Mouse (Mus musculus) limb, embryonic 15.5 days (tissue): ENCODE measurements around the gene Cd34. TPM values are rescaled to one million over a fixed set of nuclear protein-coding genes. Genes with fewer than 3 reads are reported as not detected.

Experiments used
- ATAC-seq: fragments of 200-750 bp; cut with Nextera tagmentation; 2 replicates; pipeline ENCODE4 v1.8.0; 2017; ENCODE audit warnings: low read depth, moderate TSS enrichment; ENCODE audit not compliant: insufficient number of reproducible peaks, low FRiP score, low TSS enrichment
- H3K27ac ChIP-seq: fragments of 300-500 bp; sonication (generic); 2 replicates; pipeline ENCODE4 v1.5.1; 2015; ENCODE audit warnings: moderate library complexity, mild to moderate bottlenecking, inconsistent platforms
- H3K27me3 ChIP-seq: fragments of 300-500 bp; sonication (generic); 2 replicates; pipeline ENCODE4 v1.6.1; 2015; ENCODE audit warnings: inconsistent platforms
- H3K36me3 ChIP-seq: fragments of 300-500 bp; sonication (generic); 2 replicates; pipeline ENCODE4 v1.6.1; 2015; ENCODE audit warnings: inconsistent platforms
- H3K4me1 ChIP-seq: fragments of 300-500 bp; sonication (generic); 2 replicates; pipeline ENCODE4 v1.6.1; 2015; ENCODE audit warnings: inconsistent platforms
- H3K4me2 ChIP-seq: fragments of 300-500 bp; sonication (generic); 2 replicates; pipeline ENCODE4 v1.6.1; 2015; ENCODE audit warnings: mild to moderate bottlenecking, inconsistent platforms
- H3K4me3 ChIP-seq: fragments of 300-500 bp; sonication (generic); 2 replicates; pipeline ENCODE4 v1.5.1; 2015; ENCODE audit warnings: mild to moderate bottlenecking, inconsistent platforms
- H3K9ac ChIP-seq: fragments of 300-500 bp; sonication (generic); 2 replicates; pipeline ENCODE4 v1.6.1; 2015; ENCODE audit warnings: inconsistent platforms
- H3K9me3 ChIP-seq: fragments of 300-500 bp; sonication (generic); 2 replicates; pipeline ENCODE4 v1.6.1; 2016; ENCODE audit warnings: inconsistent platforms
- WGBS: fragments of 180-500 bp; shearing (Covaris S2); methylation state at CpG from one replicate; pipeline ENCODE4 v1.1.7; 2015; 5-methylcytosine and 5-hydroxymethylcytosine counted together
- polyA plus RNA-seq: library from polyadenylated mRNA; unstranded; fragments of >200 nt; fragmentation: Nextera tagmentation; extraction: Ambion mirVana; gene quantifications from 2 replicates; pipeline ENCODE4 v1.2.1, GENCODE M21; 2015

The Cd34 gene
- polyA plus RNA-seq, 1 experiment from 2014 or later: 125 TPM

DNA sequence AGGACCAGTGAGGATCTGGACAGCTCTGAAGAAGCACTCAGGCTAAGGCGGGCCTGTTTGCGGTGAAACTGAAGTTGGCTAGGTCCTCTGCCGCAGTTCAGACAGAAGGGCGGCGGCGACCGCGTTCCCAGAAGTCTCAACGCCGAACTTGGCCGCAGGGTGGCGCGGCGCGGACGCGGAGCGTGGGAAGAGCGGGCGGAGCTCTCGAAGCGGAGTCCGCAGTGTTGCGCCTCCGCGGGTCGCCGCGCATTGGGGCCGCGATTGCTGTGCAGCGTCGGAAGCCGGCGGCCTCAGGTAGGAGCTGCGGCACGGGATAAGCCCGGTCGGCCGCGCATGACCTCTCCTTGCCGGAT is 37.5 kb downstream of the Cd34 start:
- H3K27me3 ChIP-seq: no peaks in the 10 kb centered on the region
- peak overlapping the region; percentile 62 for H3K9ac ChIP-seq
- under 1% methylated on average over 42 of the region's 42 CpGs for WGBS
- peak; percentile 83 for ATAC-seq
- peak overlapping the region; percentile 71 for H3K4me3 ChIP-seq
- peak overlapping the region; percentile 92 for H3K4me2 ChIP-seq
- peaks cover 8% of the 10 kb centered on the region for H3K4me1 ChIP-seq
- H3K27ac ChIP-seq: no peak overlapping the region
- no peaks in the 10 kb centered on the region for H3K36me3 ChIP-seq
- no peaks in the 10 kb centered on the region for H3K9me3 ChIP-seq

DNA sequence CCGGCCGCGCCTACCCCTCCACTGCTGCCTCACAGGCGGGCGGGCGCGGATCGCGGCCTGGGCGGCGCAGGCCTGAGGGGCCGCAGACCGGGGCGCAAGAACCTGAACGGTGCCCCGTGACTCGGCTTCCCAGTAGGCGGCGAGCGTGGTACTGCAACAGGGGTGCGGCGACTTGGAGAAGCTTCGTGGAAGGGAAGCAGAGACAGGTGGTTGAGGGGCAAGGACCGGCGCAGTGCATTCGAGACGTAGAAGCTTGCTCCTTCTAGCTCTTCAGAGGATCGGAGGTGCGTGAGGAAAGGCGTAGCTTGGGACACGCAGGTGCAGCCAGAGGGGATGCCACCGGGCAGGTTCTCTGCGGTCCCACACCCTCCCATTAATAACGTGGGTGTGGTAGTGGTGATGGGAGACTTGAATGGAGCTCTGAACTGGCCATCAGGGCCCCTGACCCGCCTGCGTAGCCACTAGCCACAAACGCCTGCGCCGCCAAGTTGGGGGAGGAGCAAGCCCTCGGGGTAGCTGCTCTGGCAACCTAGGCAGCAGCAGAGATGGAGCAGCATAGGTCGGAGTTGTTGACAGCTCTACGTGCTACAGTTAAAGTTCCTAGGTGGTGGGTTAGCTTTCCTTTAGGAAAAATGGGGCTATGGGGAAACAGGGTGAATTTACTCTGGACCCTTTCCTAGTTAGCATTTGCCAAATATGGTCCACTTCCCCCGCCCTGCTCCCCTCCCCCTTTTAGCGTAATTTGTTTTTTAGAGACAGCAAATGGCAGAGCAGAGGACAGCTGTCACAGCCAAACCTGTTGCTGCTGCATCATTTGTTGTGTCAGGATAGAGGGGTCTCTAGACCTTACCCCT is 38.1 kb downstream of the Cd34 start:
- ATAC-seq: peak; percentile 80
- no peaks in the 10 kb centered on the region for H3K27me3 ChIP-seq
- H3K4me3 ChIP-seq: peak overlapping the region; percentile 71
- H3K4me1 ChIP-seq: peaks cover 8% of the 10 kb centered on the region
- no peak overlapping the region for H3K27ac ChIP-seq
- H3K9me3 ChIP-seq: no peaks in the 10 kb centered on the region
- H3K36me3 ChIP-seq: no peaks in the 10 kb centered on the region
- H3K9ac ChIP-seq: peak overlapping the region; percentile 62
- peak overlapping the region; percentile 92 for H3K4me2 ChIP-seq
- WGBS: under 1% methylated on average over 44 of the region's 44 CpGs

DNA sequence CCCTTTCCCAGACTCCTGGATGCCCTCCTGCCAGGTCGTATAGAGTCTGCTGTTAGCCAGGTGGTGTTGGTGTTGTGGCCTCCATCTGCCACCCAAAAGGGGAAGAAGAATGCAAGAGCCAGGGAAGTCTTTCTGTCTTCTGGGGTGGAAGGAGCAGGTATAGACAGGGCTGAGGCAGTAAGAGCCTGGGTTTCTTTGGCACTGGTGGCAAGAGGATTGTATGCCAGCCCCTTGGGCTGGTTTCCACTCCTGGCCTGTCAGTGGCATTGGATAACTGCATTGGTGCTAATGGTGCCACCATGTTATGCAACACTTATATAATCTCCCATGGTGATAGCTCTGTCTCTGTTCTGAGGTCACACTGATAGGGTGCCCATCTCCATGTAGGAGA is 38.7 kb downstream of the Cd34 start:
- Histone ChIP-seq H3K27ac (no peak overlapping the region), H3K4me3 (peak overlapping the region; percentile 71; the same call in 1 of the 2 replicates), H3K9me3 (no peaks in the 10 kb centered on the region), H3K36me3 (no peaks in the 10 kb centered on the region), H3K27me3 (no peaks in the 10 kb centered on the region), H3K9ac (no peak overlapping the region), H3K4me2 (peak overlapping the region; percentile 92), H3K4me1 (peaks cover 8% of the 10 kb centered on the region)
- WGBS: 11% methylated on average over 1 of the region's 1 CpGs
- ATAC-seq: no peak

DNA sequence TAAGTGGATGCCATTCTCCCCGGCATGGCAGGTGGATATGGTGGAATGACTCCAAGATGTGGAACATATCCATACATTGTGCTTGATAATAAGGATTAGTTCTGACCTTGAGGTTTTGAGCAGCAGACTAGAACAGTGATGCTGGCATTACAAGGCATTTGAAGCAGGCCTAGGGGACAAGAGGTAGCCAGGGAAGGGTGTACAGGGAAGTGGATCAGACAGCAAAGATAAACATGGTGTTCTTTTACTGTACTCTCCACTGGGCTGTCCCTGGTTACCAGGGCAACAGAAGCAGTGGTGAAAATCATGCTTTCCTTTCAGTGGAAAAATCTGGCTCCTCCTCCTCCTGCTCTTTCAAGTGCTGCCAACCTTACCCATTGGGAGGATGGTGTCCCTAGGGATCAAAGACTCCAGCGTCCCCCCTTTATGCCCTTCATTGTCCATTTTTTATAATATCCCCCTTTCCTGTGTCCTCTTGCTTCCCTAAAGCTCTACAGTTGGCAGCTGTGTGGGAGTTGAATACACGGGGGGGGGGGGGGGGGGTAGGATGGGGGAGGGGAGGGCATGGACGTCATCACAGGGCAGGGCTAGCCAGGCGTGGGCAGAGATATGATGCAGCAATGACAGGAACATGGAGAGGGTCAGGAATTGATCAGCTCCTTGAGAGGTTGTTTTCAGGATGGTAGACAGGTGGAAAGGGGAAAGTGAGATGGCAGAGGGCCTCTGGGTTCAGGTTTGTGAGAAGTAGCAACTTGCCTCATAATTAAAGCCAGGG is 39.5 kb downstream of the Cd34 start:
- Histone ChIP-seq H3K4me2 (no peak overlapping the region), H3K36me3 (no peaks in the 10 kb centered on the region), H3K9me3 (no peaks in the 10 kb centered on the region), H3K9ac (no peak overlapping the region), H3K4me3 (no peak overlapping the region), H3K27ac (no peak overlapping the region), H3K27me3 (no peaks in the 10 kb centered on the region), H3K4me1 (peaks cover 8% of the 10 kb centered on the region)
- ATAC-seq: no peak
- 76% methylated on average over 4 of the region's 5 CpGs for WGBS

DNA sequence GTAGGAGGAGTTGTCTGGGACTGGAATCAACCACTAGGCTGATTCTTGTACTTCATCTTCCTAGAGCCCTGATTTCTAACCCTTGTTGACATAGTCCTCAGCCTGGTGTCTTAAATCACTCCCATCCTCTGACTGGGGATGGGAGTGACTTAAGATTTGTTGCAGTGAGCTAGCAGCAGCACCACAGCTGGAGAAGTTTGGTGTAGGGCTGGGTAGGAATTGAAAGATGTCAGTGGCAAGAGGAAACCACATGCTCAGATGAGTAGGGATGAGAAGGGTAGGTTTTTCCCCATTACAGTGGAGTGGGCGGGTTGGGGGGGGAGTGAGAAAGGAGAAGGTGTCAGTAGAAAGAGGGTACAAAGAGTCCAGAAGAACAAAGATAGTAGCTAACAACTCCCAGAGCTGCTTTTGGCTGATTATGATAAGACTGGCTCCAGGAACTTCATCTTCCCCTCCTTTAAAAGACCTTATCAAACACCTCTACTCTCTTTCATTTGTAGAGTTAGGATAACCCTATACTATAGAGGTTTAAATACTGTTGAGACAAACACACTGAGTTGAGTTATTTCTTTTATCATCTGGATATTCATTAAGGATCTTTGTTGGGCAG is 42.3 kb downstream of the Cd34 start:
- no peak overlapping the region for H3K27ac ChIP-seq
- WGBS: 88% methylated on average over 1 of the region's 1 CpGs
- H3K9me3 ChIP-seq: no peaks in the 10 kb centered on the region
- H3K36me3 ChIP-seq: no peaks in the 10 kb centered on the region
- no peak overlapping the region for H3K9ac ChIP-seq
- no peak for ATAC-seq
- no peak overlapping the region for H3K4me3 ChIP-seq
- H3K27me3 ChIP-seq: no peaks in the 10 kb centered on the region
- H3K4me1 ChIP-seq: peaks cover 7% of the 10 kb centered on the region
- no peak overlapping the region for H3K4me2 ChIP-seq

DNA sequence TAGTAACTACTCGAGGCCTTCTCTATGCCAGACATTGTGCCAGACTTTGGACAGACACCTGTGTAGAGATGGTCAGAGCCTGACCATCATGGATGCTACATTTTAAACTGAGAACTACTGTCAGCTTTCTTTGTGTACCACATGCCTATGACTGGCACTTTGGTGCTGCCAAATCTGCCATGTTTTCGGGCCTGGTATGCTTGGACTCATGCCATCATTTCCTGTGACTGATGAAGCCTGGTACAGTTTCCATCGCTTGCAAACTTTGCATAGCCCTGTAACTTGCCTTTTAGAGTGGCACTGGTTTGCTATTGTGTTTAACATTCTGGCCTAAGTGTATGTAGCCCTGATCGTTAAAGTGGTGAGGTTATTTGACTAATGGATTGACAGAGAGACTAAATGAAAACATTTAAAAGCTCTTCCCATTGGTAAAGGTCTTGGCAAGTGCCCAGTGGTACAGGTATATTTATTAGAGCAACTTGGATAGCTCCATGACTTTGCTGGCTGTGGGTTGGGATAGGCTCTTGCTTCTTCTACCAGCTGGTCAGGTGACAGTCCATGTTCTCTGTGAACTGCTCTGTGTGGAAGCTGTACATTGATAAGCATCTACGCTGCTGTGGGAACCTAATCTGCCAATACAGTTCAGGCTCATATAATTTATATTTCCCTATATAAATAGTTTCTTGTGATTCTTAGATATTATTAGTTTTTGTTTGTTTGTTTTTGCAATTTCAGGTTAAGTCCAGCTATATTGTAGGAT is 44.5 kb downstream of the Cd34 start:
- Histone ChIP-seq H3K36me3 (no peaks in the 10 kb centered on the region), H3K4me3 (no peak overlapping the region), H3K27me3 (no peaks in the 10 kb centered on the region), H3K9ac (no peak overlapping the region), H3K27ac (no peak overlapping the region), H3K9me3 (no peaks in the 10 kb centered on the region), H3K4me2 (no peak overlapping the region), H3K4me1 (no peaks in the 10 kb centered on the region)
- WGBS: 75% methylated on average over 5 of the region's 5 CpGs
- no peak for ATAC-seq

DNA sequence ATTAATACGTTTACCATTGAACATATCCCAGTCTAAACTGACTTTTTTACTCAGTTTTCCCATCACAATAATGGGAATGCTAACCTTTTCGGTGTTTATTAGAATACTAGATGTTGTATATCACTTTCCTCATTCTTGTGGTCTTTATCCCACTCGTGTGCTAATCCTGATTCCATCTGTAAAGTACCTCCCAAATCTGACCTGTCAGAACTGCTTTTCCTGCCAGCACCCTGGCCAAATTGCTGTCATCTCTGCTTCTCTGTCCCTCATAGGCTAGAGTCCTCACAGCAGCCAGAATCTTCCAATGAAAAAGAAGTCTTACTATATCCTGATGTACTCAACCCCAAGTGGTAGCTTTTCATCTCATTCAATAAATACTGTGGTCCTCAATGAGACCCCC is 46.3 kb downstream of the Cd34 start:
- H3K4me1 ChIP-seq: no peaks in the 10 kb centered on the region
- H3K9ac ChIP-seq: no peak overlapping the region
- no peaks in the 10 kb centered on the region for H3K27me3 ChIP-seq
- H3K36me3 ChIP-seq: no peaks in the 10 kb centered on the region
- no peak overlapping the region for H3K4me2 ChIP-seq
- ATAC-seq: no peak
- H3K27ac ChIP-seq: no peak overlapping the region
- H3K4me3 ChIP-seq: no peak overlapping the region
- 76% methylated on average over 3 of the region's 3 CpGs for WGBS
- H3K9me3 ChIP-seq: no peaks in the 10 kb centered on the region

DNA sequence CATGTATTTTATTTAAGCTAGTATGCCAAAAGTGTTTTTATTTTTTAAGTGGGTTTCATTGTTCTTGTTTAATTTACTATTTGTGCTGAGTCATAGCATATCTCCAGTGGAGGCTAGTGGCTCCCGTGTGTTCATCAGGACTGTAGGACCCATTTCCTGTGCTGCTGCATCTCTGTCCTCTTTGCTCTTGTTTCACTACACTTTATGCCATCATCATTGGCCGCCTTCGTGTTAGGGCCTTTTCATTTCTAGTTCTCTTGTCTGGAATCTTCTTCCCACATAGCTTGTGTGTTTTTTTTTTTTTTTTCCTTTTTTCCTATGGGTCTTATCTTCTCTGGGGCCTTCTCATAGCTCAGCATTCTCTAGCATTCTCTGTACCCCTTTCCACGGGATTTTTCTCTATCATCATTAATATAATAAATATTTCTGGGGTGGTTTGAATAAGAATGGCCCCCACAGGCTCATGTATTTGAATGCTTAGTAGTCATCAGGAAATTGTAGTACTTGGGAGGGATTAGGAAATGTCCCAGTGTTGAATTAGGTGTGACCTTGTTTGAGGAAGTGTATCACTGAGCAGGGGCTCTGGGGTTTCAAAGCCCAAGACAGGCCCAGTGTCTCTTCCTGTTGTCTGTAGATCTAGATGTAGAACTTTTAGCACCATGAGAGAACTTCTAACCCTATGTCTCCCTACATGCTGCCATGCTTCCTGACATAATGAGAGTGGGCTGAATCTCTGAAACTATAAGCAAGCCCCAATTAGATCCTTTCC is 47.0 kb downstream of the Cd34 start:
- H3K4me3 ChIP-seq: no peak overlapping the region
- no peak for ATAC-seq
- H3K36me3 ChIP-seq: no peaks in the 10 kb centered on the region
- H3K4me1 ChIP-seq: no peaks in the 10 kb centered on the region
- 78% methylated on average over 4 of the region's 4 CpGs for WGBS
- no peak overlapping the region for H3K9ac ChIP-seq
- no peaks in the 10 kb centered on the region for H3K27me3 ChIP-seq
- H3K27ac ChIP-seq: no peak overlapping the region
- no peaks in the 10 kb centered on the region for H3K9me3 ChIP-seq
- H3K4me2 ChIP-seq: no peak overlapping the region

DNA sequence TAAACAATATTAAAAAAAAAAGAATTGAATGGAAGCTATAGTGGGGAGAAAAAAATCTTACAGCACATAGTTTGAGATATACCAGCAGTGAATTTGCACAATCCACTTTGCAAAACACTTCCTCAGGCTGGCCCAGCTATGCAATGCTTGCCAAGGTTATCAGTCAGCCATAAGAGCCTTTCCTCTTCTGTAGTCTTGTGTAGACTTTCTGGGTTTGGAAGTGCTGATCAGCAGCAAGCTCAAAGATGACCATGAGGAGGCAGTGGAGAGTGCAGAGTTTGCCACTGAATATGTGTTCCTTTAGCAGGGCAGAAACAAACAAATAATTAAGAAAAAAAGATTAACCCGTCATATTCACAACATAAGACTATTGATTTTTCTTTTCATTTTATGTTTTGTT is 50.4 kb downstream of the Cd34 start:
- no peak overlapping the region for H3K9ac ChIP-seq
- H3K9me3 ChIP-seq: no peaks in the 10 kb centered on the region
- no peaks in the 10 kb centered on the region for H3K36me3 ChIP-seq
- H3K4me1 ChIP-seq: no peaks in the 10 kb centered on the region
- no peaks in the 10 kb centered on the region for H3K27me3 ChIP-seq
- H3K4me2 ChIP-seq: no peak overlapping the region
- H3K4me3 ChIP-seq: no peak overlapping the region
- WGBS: 89% methylated on average over 1 of the region's 1 CpGs
- no peak overlapping the region for H3K27ac ChIP-seq
- no peak for ATAC-seq

DNA sequence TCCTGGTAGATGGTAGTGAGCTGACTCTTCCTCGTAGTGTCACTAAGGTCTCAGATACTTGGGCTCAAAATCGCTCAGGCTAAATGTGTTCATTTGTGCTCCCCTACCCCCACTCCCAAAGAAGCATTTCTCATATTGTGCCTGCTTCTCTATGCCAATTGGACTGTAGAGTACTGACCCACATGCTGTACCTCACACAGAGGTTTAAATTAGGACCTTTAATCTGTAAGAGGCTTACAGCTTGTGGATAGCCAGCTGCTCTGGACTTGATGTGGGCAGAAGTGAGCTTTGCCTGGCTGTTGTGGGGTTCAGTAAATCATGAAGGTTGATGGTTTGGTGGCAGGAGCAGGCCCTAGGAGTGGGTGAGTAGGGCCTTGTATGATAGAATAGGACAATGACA is 52.4 kb downstream of the Cd34 start:
- WGBS: 66% methylated on average over 2 of the region's 2 CpGs

DNA sequence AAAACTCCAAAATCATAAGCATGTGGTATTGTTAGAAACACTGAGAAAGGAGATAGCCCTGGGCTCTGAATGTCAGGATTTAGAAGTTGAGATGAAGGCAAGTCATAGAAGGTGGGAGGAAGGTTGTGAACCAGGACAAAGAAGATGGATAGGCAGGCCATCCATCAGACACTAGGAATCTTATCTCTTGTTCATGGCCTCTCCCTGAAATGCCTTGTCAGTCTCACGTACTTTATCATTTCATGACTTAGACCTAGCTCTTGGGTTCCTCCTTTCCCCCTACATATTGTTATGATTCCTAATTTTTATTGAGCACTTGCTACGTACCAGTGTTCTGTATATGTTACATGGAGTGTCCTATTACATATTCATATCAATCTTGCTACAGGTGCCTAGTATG is 53.0 kb downstream of the Cd34 start:
- no peaks in the 10 kb centered on the region for H3K9me3 ChIP-seq
- no peak overlapping the region for H3K4me3 ChIP-seq
- no peaks in the 10 kb centered on the region for H3K27me3 ChIP-seq
- ATAC-seq: no peak
- no peak overlapping the region for H3K4me2 ChIP-seq
- 76% methylated on average over 2 of the region's 2 CpGs for WGBS
- no peaks in the 10 kb centered on the region for H3K36me3 ChIP-seq
- H3K4me1 ChIP-seq: no peaks in the 10 kb centered on the region
- H3K9ac ChIP-seq: no peak overlapping the region
- no peak overlapping the region for H3K27ac ChIP-seq

More for the DNA sequence above, 52.4 kb downstream of the Cd34 start:
- Histone ChIP-seq H3K4me2 (no peak overlapping the region), H3K4me1 (no peaks in the 10 kb centered on the region), H3K9ac (no peak overlapping the region), H3K27me3 (no peaks in the 10 kb centered on the region), H3K36me3 (no peaks in the 10 kb centered on the region), H3K27ac (no peak overlapping the region), H3K4me3 (no peak overlapping the region), H3K9me3 (no peaks in the 10 kb centered on the region)
- ATAC-seq: no peak
